Mouse (Mus musculus): ENCODE measurements at regions not wholly inside any gene's neighbourhood (a gene's known extent, or its start where the extent isn't known, plus 50 kb on each side); places are given as distances from the start of the nearest gene placed in this dataset.

GRCm38 (mm10) chr6:51256631-51257030, 175.8 kb upstream of the Nfe2l3 start:
- DNase-seq = no peak

GRCm38 (mm10) chr6:51257524-51257923, 174.9 kb upstream of the Nfe2l3 start:
- DNase-seq = no peak

- DNase-seq = no peak
Observed at GRCm38 (mm10) chr6:51258304-51258703, 174.2 kb upstream of the Nfe2l3 start.

- DNase-seq = no peak
Observed at GRCm38 (mm10) chr6:51263595-51263994, 168.9 kb upstream of the Nfe2l3 start.

GRCm38 (mm10) chr6:51265329-51265728, 167.1 kb upstream of the Nfe2l3 start:
- DNase-seq = no peak

- DNase-seq = no peak
Observed at GRCm38 (mm10) chr6:51266721-51267120, 165.7 kb upstream of the Nfe2l3 start.

GRCm38 (mm10) chr6:51267888-51268287, 164.6 kb upstream of the Nfe2l3 start:
- DNase-seq = no peak

GRCm38 (mm10) chr6:51268931-51269330, 163.5 kb upstream of the Nfe2l3 start:
- DNase-seq = no peak

GRCm38 (mm10) chr6:51269617-51270016, 162.9 kb upstream of the Nfe2l3 start:
- DNase-seq = no peak

- DNase-seq = peak; percentile 73
Observed at GRCm38 (mm10) chr6:51270216-51271127, 162.0 kb upstream of the Nfe2l3 start.

GRCm38 (mm10) chr6:51271128-51271480, 161.4 kb upstream of the Nfe2l3 start:
- DNase-seq = no peak

- no peak for DNase-seq
Observed at GRCm38 (mm10) chr6:51272136-51272736, 160.2 kb upstream of the Nfe2l3 start.

- no peak for DNase-seq
Observed at GRCm38 (mm10) chr6:51279491-51279890, 153.0 kb upstream of the Nfe2l3 start.

GRCm38 (mm10) chr6:51280231-51280630, 152.2 kb upstream of the Nfe2l3 start:
- no peak for DNase-seq

GRCm38 (mm10) chr6:51283916-51284706, 148.4 kb upstream of the Nfe2l3 start:
- DNase-seq = no peak

GRCm38 (mm10) chr6:51284881-51285280, 147.6 kb upstream of the Nfe2l3 start:
- DNase-seq = no peak

- no peak for DNase-seq
Observed at GRCm38 (mm10) chr6:51286836-51287235, 145.6 kb upstream of the Nfe2l3 start.

GRCm38 (mm10) chr6:51287383-51287782, 145.1 kb upstream of the Nfe2l3 start:
- no peak for DNase-seq

GRCm38 (mm10) chr6:51287807-51288206, 144.7 kb upstream of the Nfe2l3 start:
- no peak for DNase-seq

- no peak for DNase-seq
Observed at GRCm38 (mm10) chr6:51288306-51289066, 144.0 kb upstream of the Nfe2l3 start.

GRCm38 (mm10) chr6:51289067-51289725, 143.3 kb upstream of the Nfe2l3 start:
- no peak for DNase-seq
